Mouse (Mus musculus): ENCODE measurements around the gene Iars. TPM values are rescaled to one million over a fixed set of nuclear protein-coding genes. Genes with fewer than 3 reads are reported as not detected.
A peak's percentile ranks its signal among the peaks of the same experiment; 100 is the strongest.

Gene Iars
- polyA plus RNA-seq, 1 experiment from 2014 or later = 82.2 TPM

DNA sequence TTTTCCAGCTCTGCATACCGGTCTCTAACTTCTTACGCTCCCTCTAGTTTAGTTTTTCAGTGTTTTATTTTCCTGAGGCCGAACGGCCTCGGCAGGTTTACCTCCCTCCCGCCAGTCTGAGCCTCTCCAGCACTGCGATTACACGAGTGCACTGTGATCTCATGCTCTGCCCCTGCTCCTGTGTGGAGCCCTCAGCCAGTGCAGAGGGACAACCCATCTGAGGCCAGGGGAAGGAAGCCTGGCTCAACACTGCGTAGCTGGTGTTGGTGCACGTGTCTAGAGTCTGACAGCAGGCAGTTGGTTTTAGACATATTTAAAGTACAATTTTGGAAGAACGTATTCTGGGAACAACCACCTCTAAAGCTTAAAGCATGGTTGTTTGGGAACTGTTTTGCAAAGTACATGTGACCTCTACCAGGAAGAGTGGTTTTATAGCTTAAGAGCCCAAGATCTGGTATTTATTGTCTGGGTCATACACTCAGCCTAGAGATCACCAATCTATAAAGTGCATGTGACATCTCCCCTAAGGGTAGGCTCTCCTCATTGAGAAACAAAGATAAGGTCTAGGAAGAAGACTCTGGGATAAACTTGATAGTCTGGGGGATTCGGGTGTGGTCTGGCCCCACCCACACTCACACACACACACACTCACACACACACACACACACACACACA, 30.3 kb downstream of the Iars start:
- peak; percentile 89 for ATAC-seq
- WGBS = 82% methylated on average over 12 of the region's 12 CpGs
- Histone ChIP-seq H3K36me3 (ENCODE audit: control insufficient read depth, insufficient read depth, low read length) (peaks cover 24% of the 10 kb centered on the region), H3K4me1 (ENCODE audit: control insufficient read depth, insufficient read depth, low read length) (no peaks in the 10 kb centered on the region), H3K4me3 (ENCODE audit: low read length) (no peak overlapping the region), H3K4me2 (ENCODE audit: low read depth, low read length) (no peak overlapping the region), H3K27me3 (replicated peaks; ENCODE audit: control insufficient read depth, insufficient read depth, low read length) (no peaks in the 10 kb centered on the region), H3K9ac (ENCODE audit: low read depth, low read length) (no peak overlapping the region), H3K27ac (ENCODE audit: low read length) (peak overlapping the region; percentile 33), H3K9me3 (ENCODE audit: control insufficient read depth, low read length) (no peaks in the 10 kb centered on the region)

DNA sequence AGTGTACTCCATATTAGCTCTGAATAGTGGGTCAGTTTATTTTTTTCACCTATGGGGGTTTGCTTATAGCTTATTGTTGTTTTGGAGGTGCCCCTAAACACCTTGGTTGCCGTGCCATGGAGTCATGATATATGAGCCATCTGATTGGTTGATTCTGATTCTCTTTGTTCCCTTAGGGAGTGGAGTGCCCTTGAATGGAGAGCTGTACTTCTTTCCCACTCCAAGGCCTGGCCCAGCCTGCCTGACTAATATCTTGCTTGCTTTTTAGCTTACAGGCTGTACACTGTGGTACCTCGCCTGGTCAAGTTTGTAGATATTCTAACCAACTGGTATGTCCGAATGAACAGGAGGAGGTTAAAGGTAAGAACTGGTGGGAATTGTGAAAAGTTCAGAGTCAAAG, 37.4 kb downstream of the Iars start:
- 86% methylated on average over 3 of the region's 3 CpGs for WGBS
- Histone ChIP-seq H3K4me2 (ENCODE audit: low read depth, low read length) (no peak overlapping the region), H3K4me3 (ENCODE audit: low read length) (no peak overlapping the region), H3K4me1 (ENCODE audit: control insufficient read depth, insufficient read depth, low read length) (no peaks in the 10 kb centered on the region), H3K27ac (ENCODE audit: low read length) (no peak overlapping the region), H3K9me3 (ENCODE audit: control insufficient read depth, low read length) (no peaks in the 10 kb centered on the region), H3K9ac (ENCODE audit: low read depth, low read length) (no peak overlapping the region), H3K27me3 (replicated peaks; ENCODE audit: control insufficient read depth, insufficient read depth, low read length) (no peaks in the 10 kb centered on the region), H3K36me3 (ENCODE audit: control insufficient read depth, insufficient read depth, low read length) (peaks cover 45% of the 10 kb centered on the region)
- no peak for ATAC-seq

DNA sequence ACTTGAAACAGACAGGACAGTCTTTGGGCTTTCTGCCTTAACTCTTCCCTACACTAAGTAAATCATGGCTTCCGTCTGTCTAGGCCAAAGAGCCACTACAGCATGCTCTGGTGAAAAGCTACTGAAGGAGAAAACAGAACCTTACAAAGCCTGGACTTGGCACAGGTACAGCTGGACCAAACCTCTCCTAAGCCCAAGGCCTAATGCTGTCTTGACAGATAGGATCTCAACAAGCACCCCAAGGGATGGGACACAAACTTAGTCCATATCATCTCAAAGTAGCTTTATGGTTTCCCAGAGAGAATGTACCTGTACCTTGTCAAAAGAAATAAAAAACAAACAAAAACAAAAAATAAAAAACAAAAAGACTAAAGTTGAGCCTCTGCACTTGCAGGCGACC, 54.5 kb downstream of the Iars start:
- Histone ChIP-seq H3K27me3 (replicated peaks; ENCODE audit: control insufficient read depth, insufficient read depth, low read length) (no peaks in the 10 kb centered on the region), H3K4me1 (ENCODE audit: control insufficient read depth, insufficient read depth, low read length) (0 out of 2 replicates have a peak, but pooled peaks cover 2% of the 10 kb centered on the region), H3K9me3 (ENCODE audit: control insufficient read depth, low read length) (no peaks in the 10 kb centered on the region), H3K4me2 (ENCODE audit: low read depth, low read length) (no peak overlapping the region), H3K9ac (ENCODE audit: low read depth, low read length) (no peak overlapping the region), H3K36me3 (ENCODE audit: control insufficient read depth, insufficient read depth, low read length) (peaks cover 20% of the 10 kb centered on the region), H3K4me3 (ENCODE audit: low read length) (no peak overlapping the region), H3K27ac (ENCODE audit: low read length) (no peak overlapping the region)
- ATAC-seq = no peak
- WGBS = 89% methylated on average over 2 of the region's 2 CpGs

DNA sequence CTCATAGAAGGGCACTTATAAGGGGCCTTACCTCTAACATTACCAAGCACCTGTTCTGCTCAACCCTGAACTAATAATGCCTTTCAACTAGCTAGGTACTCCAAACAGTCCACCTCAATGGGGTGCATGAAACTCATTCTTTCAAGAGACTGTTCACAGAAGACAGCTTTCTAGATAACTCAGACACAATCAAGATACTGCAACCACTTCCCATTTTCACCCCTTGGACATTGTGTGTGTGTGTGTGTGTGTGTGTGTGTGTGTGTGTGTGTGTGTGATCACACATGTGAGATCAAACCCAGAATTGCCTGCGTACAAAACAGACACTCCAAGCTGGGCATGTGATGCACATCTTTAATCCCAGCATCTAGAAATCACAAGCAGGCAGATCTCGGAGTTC, 56.1 kb downstream of the Iars start:
- Histone ChIP-seq H3K4me2 (ENCODE audit: low read depth, low read length) (no peak overlapping the region), H3K9me3 (ENCODE audit: control insufficient read depth, low read length) (no peaks in the 10 kb centered on the region), H3K4me1 (ENCODE audit: control insufficient read depth, insufficient read depth, low read length) (0 out of 2 replicates have a peak, but pooled peaks cover 2% of the 10 kb centered on the region), H3K4me3 (ENCODE audit: low read length) (no peak overlapping the region), H3K9ac (ENCODE audit: low read depth, low read length) (no peak overlapping the region), H3K27me3 (replicated peaks; ENCODE audit: control insufficient read depth, insufficient read depth, low read length) (no peaks in the 10 kb centered on the region), H3K36me3 (ENCODE audit: control insufficient read depth, insufficient read depth, low read length) (peaks cover 9% of the 10 kb centered on the region), H3K27ac (ENCODE audit: low read length) (no peak overlapping the region)
- ATAC-seq = no peak
- 89% methylated on average over 2 of the region's 2 CpGs for WGBS

DNA sequence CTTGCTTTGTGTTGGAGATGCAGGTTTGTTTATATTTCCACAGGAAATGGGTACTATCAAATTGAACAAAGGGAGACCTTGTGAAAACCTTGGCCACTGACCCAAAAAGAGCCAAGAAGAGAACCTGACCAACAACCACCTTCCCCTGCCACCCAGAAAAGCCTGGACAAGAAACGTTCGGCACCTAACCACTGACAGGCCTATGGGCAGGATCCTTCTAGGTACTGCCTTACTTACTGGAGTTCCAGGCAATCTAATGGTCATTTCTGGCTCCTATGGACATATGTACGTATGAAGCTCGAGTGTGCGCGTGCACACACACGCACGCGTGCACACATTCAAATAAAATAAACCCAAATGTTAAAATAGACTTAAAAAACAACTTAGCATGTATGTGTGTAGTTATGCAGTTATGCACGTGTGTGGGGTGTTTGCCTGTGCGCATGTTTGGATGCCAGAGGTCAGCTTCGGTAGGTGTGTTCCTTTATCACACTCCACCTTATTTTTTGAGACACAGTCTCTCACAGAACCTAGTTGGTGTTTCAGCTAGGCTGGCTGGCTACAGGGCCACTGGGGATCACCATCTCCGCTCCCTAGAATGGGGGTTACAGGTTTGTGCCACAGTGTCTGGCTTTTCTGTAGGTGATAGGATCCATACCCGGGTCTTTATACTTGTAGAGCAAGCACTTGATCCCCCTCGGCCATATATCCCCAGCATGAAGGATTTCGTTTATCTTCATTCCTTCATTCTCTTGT, 59.6 kb downstream of the Iars start:
- H3K9me3 ChIP-seq (ENCODE audit: control insufficient read depth, low read length) = no peaks in the 10 kb centered on the region
- ATAC-seq = no peak
- whole genome bisulfite sequencing = 92% methylated on average over 16 of the region's 16 CpGs
- no peaks in the 10 kb centered on the region for H3K36me3 ChIP-seq (ENCODE audit: control insufficient read depth, insufficient read depth, low read length)
- no peak overlapping the region for H3K27ac ChIP-seq (ENCODE audit: low read length)
- no peak overlapping the region for H3K4me3 ChIP-seq (ENCODE audit: low read length)
- H3K27me3 ChIP-seq (replicated peaks; ENCODE audit: control insufficient read depth, insufficient read depth, low read length) = no peaks in the 10 kb centered on the region
- H3K4me1 ChIP-seq (ENCODE audit: control insufficient read depth, insufficient read depth, low read length) = 0 out of 2 replicates have a peak, but pooled peaks cover 2% of the 10 kb centered on the region
- no peak overlapping the region for H3K9ac ChIP-seq (ENCODE audit: low read depth, low read length)
- H3K4me2 ChIP-seq (ENCODE audit: low read depth, low read length) = no peak overlapping the region

DNA sequence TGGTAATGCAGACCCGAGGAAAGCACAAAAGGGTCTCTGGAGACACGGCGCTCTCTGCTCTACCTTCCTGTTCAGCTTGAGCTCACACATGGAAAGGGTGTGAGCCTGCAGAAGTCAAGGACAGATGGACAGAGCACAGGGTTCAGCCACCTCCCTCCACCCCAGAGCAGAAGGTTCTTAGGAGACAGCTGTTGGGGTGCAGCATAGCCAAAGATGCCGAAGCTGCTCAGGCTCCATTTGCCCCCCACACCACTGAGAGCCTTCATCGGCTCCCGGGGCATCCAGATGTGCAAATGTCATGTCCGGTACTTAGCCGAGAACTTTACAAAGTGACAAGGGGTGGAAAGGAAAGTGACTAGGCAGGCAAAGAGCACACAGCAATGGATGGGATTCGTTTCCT, 74.7 kb downstream of the Iars start:
- Histone ChIP-seq H3K9me3 (ENCODE audit: control insufficient read depth, low read length) (no peaks in the 10 kb centered on the region), H3K4me1 (ENCODE audit: control insufficient read depth, insufficient read depth, low read length) (no peaks in the 10 kb centered on the region), H3K9ac (ENCODE audit: low read depth, low read length) (no peak overlapping the region), H3K27ac (ENCODE audit: low read length) (no peak overlapping the region), H3K36me3 (ENCODE audit: control insufficient read depth, insufficient read depth, low read length) (no peaks in the 10 kb centered on the region), H3K4me2 (ENCODE audit: low read depth, low read length) (no peak overlapping the region), H3K4me3 (ENCODE audit: low read length) (no peak overlapping the region), H3K27me3 (replicated peaks; ENCODE audit: control insufficient read depth, insufficient read depth, low read length) (no peaks in the 10 kb centered on the region)
- WGBS = 82% methylated on average over 9 of the region's 9 CpGs
- no peak for ATAC-seq

DNA sequence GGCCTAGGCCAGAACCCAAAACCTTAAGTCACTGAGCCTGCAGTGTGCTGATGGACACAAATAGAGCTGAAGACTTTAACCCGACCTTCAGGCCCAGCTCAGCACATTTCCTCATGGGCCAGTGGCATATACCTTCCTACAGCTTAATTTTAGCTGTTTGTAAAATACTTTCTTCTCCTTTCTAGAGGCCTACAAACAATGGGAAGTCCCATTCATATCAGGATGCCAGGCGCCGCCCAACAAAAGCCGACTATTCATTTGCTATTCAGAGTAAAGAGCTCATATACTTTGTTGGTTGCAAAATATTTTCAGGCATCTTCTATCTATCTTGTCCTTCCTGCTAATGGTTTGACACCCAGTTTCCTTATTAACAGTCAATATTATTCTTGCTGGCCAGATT, 76.1 kb downstream of the Iars start:
- Histone ChIP-seq H3K27me3 (replicated peaks; ENCODE audit: control insufficient read depth, insufficient read depth, low read length) (no peaks in the 10 kb centered on the region), H3K9me3 (ENCODE audit: control insufficient read depth, low read length) (no peaks in the 10 kb centered on the region), H3K4me3 (ENCODE audit: low read length) (no peak overlapping the region), H3K4me2 (ENCODE audit: low read depth, low read length) (no peak overlapping the region), H3K9ac (ENCODE audit: low read depth, low read length) (no peak overlapping the region), H3K27ac (ENCODE audit: low read length) (no peak overlapping the region), H3K4me1 (ENCODE audit: control insufficient read depth, insufficient read depth, low read length) (no peaks in the 10 kb centered on the region), H3K36me3 (ENCODE audit: control insufficient read depth, insufficient read depth, low read length) (no peaks in the 10 kb centered on the region)
- 87% methylated on average over 4 of the region's 4 CpGs for WGBS
- ATAC-seq = no peak

DNA sequence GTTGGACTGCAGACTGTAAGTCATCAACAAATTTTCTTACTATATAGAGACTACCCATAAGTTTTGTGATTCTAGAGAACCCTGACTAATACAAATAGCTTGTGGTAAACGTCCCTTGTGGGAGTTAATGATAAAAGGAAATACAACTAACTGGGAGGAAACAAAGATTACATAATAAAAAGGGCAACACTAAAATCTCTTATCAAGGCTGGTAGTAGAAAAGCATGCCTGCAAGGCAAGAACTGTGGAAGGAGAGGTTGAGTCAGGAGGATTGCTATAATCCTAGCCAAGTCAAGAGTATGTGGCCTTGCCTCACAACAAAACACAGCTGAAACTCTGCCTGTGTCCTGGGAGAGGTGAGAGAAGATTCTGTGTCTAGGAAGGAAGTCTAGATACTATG, 78.8 kb downstream of the Iars start:
- H3K4me2 ChIP-seq (ENCODE audit: low read depth, low read length) = no peak overlapping the region
- H3K9me3 ChIP-seq (ENCODE audit: control insufficient read depth, low read length) = no peaks in the 10 kb centered on the region
- no peak overlapping the region for H3K9ac ChIP-seq (ENCODE audit: low read depth, low read length)
- 52% methylated on average over 1 of the region's 1 CpGs for WGBS
- H3K4me1 ChIP-seq (ENCODE audit: control insufficient read depth, insufficient read depth, low read length) = no peaks in the 10 kb centered on the region
- no peaks in the 10 kb centered on the region for H3K36me3 ChIP-seq (ENCODE audit: control insufficient read depth, insufficient read depth, low read length)
- H3K27me3 ChIP-seq (replicated peaks; ENCODE audit: control insufficient read depth, insufficient read depth, low read length) = no peaks in the 10 kb centered on the region
- H3K4me3 ChIP-seq (ENCODE audit: low read length) = no peak overlapping the region
- no peak overlapping the region for H3K27ac ChIP-seq (ENCODE audit: low read length)
- no peak for ATAC-seq

DNA sequence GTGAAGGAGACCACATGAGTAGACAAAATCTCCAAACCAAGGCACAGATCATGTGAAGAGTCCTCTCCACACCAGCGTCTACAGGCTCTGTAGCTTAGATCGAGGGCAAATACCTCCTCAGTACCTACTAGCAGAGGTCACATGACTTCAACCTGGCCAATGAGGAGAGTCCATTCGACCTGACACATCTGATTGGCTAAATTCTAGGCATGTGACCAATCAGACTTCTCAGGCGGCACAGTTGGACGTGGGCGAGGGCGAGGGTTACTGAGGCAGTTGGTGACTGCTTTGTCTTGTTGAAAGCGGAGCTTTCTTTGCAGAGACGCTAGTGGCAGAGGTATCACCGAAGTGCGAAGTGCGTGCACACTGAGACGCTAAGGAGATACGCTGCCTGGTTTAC, 80.3 kb downstream of the Iars start:
- 88% methylated on average over 14 of the region's 14 CpGs for WGBS
- Histone ChIP-seq H3K27me3 (replicated peaks; ENCODE audit: control insufficient read depth, insufficient read depth, low read length) (no peaks in the 10 kb centered on the region), H3K27ac (ENCODE audit: low read length) (no peak overlapping the region), H3K9ac (ENCODE audit: low read depth, low read length) (no peak overlapping the region), H3K4me2 (ENCODE audit: low read depth, low read length) (no peak overlapping the region), H3K9me3 (ENCODE audit: control insufficient read depth, low read length) (no peaks in the 10 kb centered on the region), H3K4me1 (ENCODE audit: control insufficient read depth, insufficient read depth, low read length) (no peaks in the 10 kb centered on the region), H3K4me3 (ENCODE audit: low read length) (no peak overlapping the region), H3K36me3 (ENCODE audit: control insufficient read depth, insufficient read depth, low read length) (no peaks in the 10 kb centered on the region)
- no peak for ATAC-seq
